Mouse (Mus musculus) bone marrow, adult 2 months (tissue): Measurements from ENCODE around the gene Gm2431.
"Not testable (repeated sequence)": the region's sequence is repeated elsewhere in the genome, so short reads cannot be mapped to it uniquely, and the experiment has no call there.

Experiments used
- CTCF ChIP-seq: fragments of 200-500 bp; IDR thresholded peaks from 2 replicates; pipeline ENCODE4 v1.5.1; 2011; ENCODE audit warnings: low read length, control low read depth; ENCODE audit not compliant: control insufficient read depth, insufficient read depth
- POLR2A ChIP-seq: fragments of 200-500 bp; IDR thresholded peaks from 2 replicates; pipeline ENCODE4 v1.6.1; 2011; ENCODE audit warnings: low read depth, mild to moderate bottlenecking, control low read depth, low read length, borderline replicate concordance; ENCODE audit not compliant: control insufficient read depth

DNA sequence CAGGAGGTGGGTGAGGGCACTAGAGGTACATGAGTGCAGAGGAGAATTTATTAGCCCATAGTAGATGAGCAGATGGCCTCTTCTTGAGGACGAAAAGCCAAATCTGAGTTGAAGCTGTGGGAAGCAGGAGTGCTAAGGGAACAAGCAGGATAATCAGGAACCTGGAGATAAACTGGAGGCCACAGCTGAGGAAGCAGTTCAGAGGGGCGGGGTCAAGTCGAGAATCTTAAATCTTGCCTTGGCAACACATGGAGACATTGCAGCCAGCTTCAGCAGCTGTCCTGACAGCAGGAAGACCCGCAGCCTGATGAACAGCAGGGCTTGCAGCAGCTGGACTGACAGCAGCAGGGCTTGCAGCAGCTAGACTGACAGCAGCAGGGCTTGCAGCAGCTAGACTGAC, 38.0 kb upstream of the Gm2431 start:
- TF ChIP-seq POLR2A, CTCF: not testable (repeated sequence)
